Mouse (Mus musculus) gastrocnemius, adult 2 months (tissue): Measurements from ENCODE around the gene Nphs1. TPM values are rescaled to one million over a fixed set of nuclear protein-coding genes. Genes with fewer than 3 reads are reported as not detected.

Source experiments
- DNase-seq: peaks from one replicate; pipeline ENCODE4 v3.0.0; 2022
- H3K27ac ChIP-seq: fragments of 200-600 bp; 2 replicates; pipeline ENCODE4 v1.8.1; 2022; ENCODE audit warnings: mild to moderate bottlenecking
- H3K4me3 ChIP-seq: fragments of 200-600 bp; 2 replicates; pipeline ENCODE4 v1.8.1; 2022; ENCODE audit warnings: mild to moderate bottlenecking, moderate library complexity
- CTCF ChIP-seq: fragments of 200-600 bp; IDR thresholded peaks from 2 replicates; pipeline ENCODE4 v1.8.1; 2022; ENCODE audit warnings: antibody characterized with exemption, mild to moderate bottlenecking, moderate library complexity
- intact Hi-C: fragments of 180-260 bp; cut with DNase I; formaldehyde crosslinking; loops from one replicate; pipeline ENCODE4 v1.15.1; 2025
- long read RNA-seq, 2 experiments: library from polyadenylated mRNA; stranded (forward); transcript quantifications; one replicate each; pipeline ENCODE4 v2.0.0; 2021
- total RNA-seq, 2 experiments: library from RNA; stranded (reverse); gene quantifications; 2 replicates each; pipeline ENCODE4 v1.2.3; 2021

Nphs1 gene
- total RNA-seq, result not detected
- long read RNA-seq, experiment 1, result 0 reads
- long read RNA-seq, experiment 2, partial matches to known transcripts, result 0 of 2 reads
- long read RNA-seq, experiment 2, other reads (novel, unspliced or antisense), result 2 of 2 reads

GRCm38 (mm10) chr7:30457629-30458330, at the start of gene Nphs1, which contains the start of gene Kirrel2:
Gene Nphs1 (plus strand): TSS chr7:30458315.
Gene Kirrel2 (minus strand): TSS chr7:30457690.
- no peak for TF ChIP-seq CTCF
- Histone ChIP-seq H3K4me3 (peak within 1 kb of the TSS; percentile 49), H3K27ac (no peak within 1 kb of the TSS)
- no peak for DNase-seq
- intact Hi-C loops, result no loop called here

- intact Hi-C loops, result no loop called here
- TF ChIP-seq CTCF, result no peak
- Histone ChIP-seq H3K4me3 (no peak overlapping the region), H3K27ac (no peak overlapping the region)
- DNase-seq, result no peak
These were observed 49.5 kb upstream of the Nphs1 start for GRCm38 (mm10) chr7:30408639-30409038.

DNA sequence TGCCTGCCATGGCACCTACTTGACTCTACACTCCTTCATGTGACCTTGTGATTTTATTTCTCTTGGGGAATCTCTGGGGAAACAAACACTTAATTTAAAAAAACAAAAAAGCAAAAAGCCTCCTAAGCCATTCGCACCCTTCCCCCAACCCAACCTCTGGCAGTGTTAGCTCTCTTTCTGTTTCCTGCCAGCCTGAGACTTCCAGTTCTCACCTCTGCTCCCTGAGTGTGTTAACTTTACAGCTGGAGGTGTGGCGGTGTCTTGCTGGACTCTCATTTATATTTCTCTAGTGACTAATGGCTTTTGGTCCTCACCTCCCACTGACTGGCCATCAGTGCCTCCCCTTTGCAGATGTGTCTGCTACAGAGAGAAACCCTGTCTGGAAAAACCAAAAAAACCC, 48.3 kb upstream of the Nphs1 start:
- no peak for TF ChIP-seq CTCF
- no peak overlapping the region for H3K27ac ChIP-seq
- H3K4me3 ChIP-seq, result no peak overlapping the region
- intact Hi-C loops, result no loop called here
- DNase-seq, result no peak

DNA sequence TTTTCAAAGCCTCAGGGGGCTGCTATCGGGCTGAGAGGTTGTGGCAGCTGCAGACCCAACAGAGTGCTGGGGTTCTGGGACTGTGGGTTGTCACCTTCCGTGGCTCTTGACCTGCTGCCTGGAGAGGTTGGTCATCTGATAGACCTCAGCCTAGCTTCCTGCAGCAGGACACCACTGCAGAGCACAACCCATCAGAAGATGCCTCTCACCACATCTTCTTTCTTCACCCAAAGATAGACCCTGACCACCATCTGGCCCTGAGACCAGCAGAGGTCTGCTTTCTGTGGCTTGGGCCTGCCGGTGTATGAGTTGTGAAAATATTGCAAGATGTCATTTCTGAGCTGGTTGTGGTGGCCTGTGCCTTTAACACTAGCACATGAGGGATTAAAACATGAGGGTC, 47.1 kb upstream of the Nphs1 start:
- H3K4me3 ChIP-seq, result no peak overlapping the region
- no peak overlapping the region for H3K27ac ChIP-seq
- intact Hi-C loops, result no loop called here
- TF ChIP-seq CTCF, result no peak
- DNase-seq, result no peak

DNA sequence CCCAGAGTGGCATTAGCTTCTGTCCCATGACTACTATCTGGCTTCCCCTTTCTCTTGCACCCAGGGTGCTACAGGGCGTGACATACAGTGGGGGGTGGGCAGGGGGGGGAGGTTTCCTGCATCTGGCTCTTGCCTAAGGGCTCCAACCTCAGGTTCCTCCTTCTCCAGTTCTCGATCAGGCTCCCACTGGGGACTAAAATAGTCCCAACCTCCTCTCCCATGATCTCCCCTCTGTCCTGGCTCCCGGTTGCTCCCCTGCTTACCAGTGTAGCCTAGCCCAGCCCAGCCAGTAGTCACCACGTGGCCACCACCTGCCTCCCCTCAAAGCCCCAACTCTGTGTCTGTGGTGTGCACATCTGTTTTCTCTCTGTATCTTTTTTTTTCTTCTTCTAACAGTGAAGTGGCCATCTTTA, 45.4 kb upstream of the Nphs1 start:
- no peak for TF ChIP-seq CTCF
- DNase-seq, result no peak
- H3K27ac ChIP-seq, result peak overlapping the region; percentile 51; the same call in 1 of the 2 replicates
- H3K4me3 ChIP-seq, result no peak overlapping the region
- intact Hi-C loops, result no loop called here

DNA sequence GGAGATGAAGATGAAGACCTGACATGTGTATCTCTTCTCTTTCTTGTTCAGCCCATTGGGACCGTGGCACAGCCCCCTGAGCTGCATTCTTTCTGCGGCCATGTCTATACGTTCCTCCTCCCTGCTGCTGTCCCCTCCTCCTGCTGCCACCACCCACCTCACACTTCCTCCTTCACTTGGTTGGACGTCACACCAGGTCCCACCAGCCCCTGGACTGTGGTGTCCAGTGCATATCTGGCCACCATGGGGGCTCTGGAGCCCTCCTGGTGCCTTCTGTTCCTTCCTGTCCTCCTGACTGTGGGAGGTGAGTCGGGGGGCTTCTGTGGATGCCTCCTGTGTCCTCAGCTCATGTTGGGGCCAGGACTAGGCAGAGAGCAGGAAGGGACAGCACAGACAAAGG, 44.5 kb upstream of the Nphs1 start, which contains the start of gene Tyrobp:
Gene Tyrobp, plus strand, starts transcription at position 165 of the 400 bp plus-strand sequence.
- peak within 1 kb of the TSS; percentile 49 for H3K4me3 ChIP-seq
- peak within 1 kb of the TSS; percentile 51 for H3K27ac ChIP-seq
- no peak for TF ChIP-seq CTCF
- DNase-seq, result no peak
- intact Hi-C loops, result no loop called here

DNA sequence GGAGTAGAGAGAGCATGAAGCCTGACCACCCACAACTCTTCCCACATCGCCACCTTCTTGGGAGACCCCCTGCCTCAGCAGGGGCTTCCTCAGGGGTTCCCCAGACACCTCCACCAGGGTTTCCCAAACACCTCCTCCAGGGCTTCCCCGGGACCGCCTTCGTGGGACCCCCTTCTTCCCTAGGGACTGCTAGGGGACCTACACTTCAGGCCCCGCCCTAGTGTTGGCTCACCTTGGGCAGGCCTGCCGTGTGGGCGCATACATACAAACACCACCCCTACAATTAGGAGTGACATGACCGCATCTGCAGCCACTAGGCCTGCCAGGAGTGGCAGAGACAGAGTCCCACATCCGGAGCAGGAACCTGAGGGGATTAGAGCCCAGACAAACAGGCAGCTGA, 40.3 kb upstream of the Nphs1 start:
- intact Hi-C loops, result no loop called here
- Histone ChIP-seq H3K27ac (no peak overlapping the region), H3K4me3 (no peak overlapping the region)
- no peak for DNase-seq
- no peak for TF ChIP-seq CTCF

GRCm38 (mm10) chr7:30419561-30420499, 38.3 kb upstream of the Nphs1 start, which contains the start of gene Hcst:
Gene Hcst (minus strand): TSS chr7:30419854.
- TF ChIP-seq CTCF, result no peak
- peak within 1 kb of the TSS; percentile 7; the same call in 1 of the 2 replicates for H3K4me3 ChIP-seq
- intact Hi-C loops, result no loop called here
- no peak for DNase-seq
- H3K27ac ChIP-seq, result peak within 1 kb of the TSS; percentile 57; the same call in 1 of the 2 replicates

GRCm38 (mm10) chr7:30420673-30421072, 37.4 kb upstream of the Nphs1 start:
- DNase-seq, result no peak
- intact Hi-C loops, result no loop called here
- no peak for TF ChIP-seq CTCF
- no peak overlapping the region for H3K4me3 ChIP-seq
- H3K27ac ChIP-seq, result no peak overlapping the region

GRCm38 (mm10) chr7:30421175-30421889, 36.8 kb upstream of the Nphs1 start, which contains the start of gene Nfkbid:
Gene Nfkbid (plus strand): TSS chr7:30421732.
- H3K4me3 ChIP-seq, result peak within 1 kb of the TSS; percentile 84
- peak; percentile 70 for DNase-seq
- TF ChIP-seq CTCF, result no peak
- intact Hi-C loops, result no loop called here
- peak within 1 kb of the TSS; percentile 69 for H3K27ac ChIP-seq

DNA sequence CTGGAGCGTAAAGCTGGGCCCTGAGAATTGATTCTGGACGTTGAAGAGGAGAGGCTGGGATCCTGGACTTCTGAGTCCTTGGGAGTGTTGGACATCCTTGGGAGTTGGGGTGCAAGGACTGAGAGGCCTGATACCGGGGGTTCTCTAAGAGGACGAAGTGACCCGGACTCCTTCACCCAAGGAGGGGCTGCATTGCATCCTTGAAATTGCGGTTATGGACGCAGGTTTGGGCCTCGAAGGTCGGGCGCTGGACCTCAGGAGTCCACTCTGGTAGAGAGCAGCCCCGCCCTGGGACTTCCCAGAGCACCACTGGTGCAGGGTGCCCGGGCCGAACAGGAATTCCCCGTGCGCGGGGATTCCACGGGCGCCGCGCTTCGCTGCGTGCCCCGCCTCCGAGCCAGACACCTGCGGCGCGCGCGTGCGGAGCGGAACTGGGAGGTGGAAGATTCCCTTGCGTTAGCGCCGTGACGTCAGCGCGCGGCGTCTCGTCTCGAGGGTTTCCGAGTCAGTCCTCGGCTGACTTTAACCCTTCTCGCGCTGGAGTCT, 36.2 kb upstream of the Nphs1 start:
- Histone ChIP-seq H3K4me3 (peak overlapping the region; percentile 84), H3K27ac (peak overlapping the region; percentile 69)
- peak; percentile 83 for DNase-seq
- intact Hi-C loops, result no loop called here
- TF ChIP-seq CTCF, result no peak

GRCm38 (mm10) chr7:30422560-30422959, 35.6 kb upstream of the Nphs1 start:
- H3K4me3 ChIP-seq, result peak overlapping the region; percentile 84
- intact Hi-C loops, result no loop called here

More at GRCm38 (mm10) chr7:30422560-30422959, 35.6 kb upstream of the Nphs1 start:
- DNase-seq, result no peak
- TF ChIP-seq CTCF, result no peak
- peak overlapping the region; percentile 69 for H3K27ac ChIP-seq
